Mouse (Mus musculus) lung, embryonic 16.5 days (tissue): ENCODE measurements at regions not wholly inside any gene's neighbourhood (a gene's known extent, or its start where the extent isn't known, plus 50 kb on each side); places are given as distances from the start of the nearest gene placed in this dataset.
"Not testable (repeated sequence)": the region's sequence is repeated elsewhere in the genome, so short reads cannot be mapped to it uniquely, and the experiment has no call there.

ENCODE experiments used
- ATAC-seq: fragments of 200-750 bp; cut with Nextera tagmentation; 2 replicates; pipeline ENCODE4 v1.8.0; 2017; ENCODE audit warnings: low read depth, mild to moderate bottlenecking, moderate library complexity
- H3K27ac ChIP-seq: fragments of 300-500 bp; sonication (generic); 2 replicates; pipeline ENCODE4 v1.5.1; 2014; ENCODE audit warnings: mild to moderate bottlenecking, control low read depth, low read length
- H3K27me3 ChIP-seq: fragments of 300-500 bp; sonication (generic); 2 replicates; pipeline ENCODE4 v1.6.1; 2014; ENCODE audit warnings: low read depth, low read length, mixed read lengths; ENCODE audit not compliant: control insufficient read depth, insufficient read depth
- H3K36me3 ChIP-seq: fragments of 300-500 bp; sonication (generic); 2 replicates; pipeline ENCODE4 v1.6.1; 2014; ENCODE audit warnings: low read length; ENCODE audit not compliant: control insufficient read depth, insufficient read depth
- H3K4me1 ChIP-seq: fragments of 300-500 bp; sonication (generic); replicated peaks from 2 replicates; pipeline ENCODE4 v1.6.1; 2014; ENCODE audit warnings: low read length, mixed read lengths; ENCODE audit not compliant: control insufficient read depth, insufficient read depth
- H3K4me2 ChIP-seq: fragments of 300-500 bp; sonication (generic); 2 replicates; pipeline ENCODE4 v1.6.1; 2014; ENCODE audit warnings: low read depth, low read length, control low read depth
- H3K4me3 ChIP-seq: fragments of 300-500 bp; sonication (generic); 2 replicates; pipeline ENCODE4 v1.5.1; 2014; ENCODE audit warnings: mild to moderate bottlenecking, low read length, control low read depth
- H3K9ac ChIP-seq: fragments of 300-500 bp; sonication (generic); 2 replicates; pipeline ENCODE4 v1.6.1; 2014; ENCODE audit warnings: low read length, control low read depth
- H3K9me3 ChIP-seq: fragments of 300-500 bp; sonication (generic); 2 replicates; pipeline ENCODE4 v1.6.1; 2016; ENCODE audit warnings: low read length; ENCODE audit not compliant: control insufficient read depth
- WGBS: fragments of 180-500 bp; shearing (Covaris S2); extraction: QIAGEN DNeasy Blood & Tissue Kit; methylation state at CpG from one replicate; pipeline ENCODE4 v1.1.7; 2014; 5-methylcytosine and 5-hydroxymethylcytosine counted together

GRCm38 (mm10) chr10:119123517-119123916 is 116.3 kb downstream of the Cand1 start:
- Histone ChIP-seq H3K9ac (no peak overlapping the region), H3K4me3 (no peak overlapping the region), H3K27me3 (no peaks in the 10 kb centered on the region), H3K36me3 (no peaks in the 10 kb centered on the region), H3K4me2 (no peak overlapping the region), H3K4me1 (no peaks in the 10 kb centered on the region), H3K27ac (no peak overlapping the region), H3K9me3 (no peaks in the 10 kb centered on the region)
- no peak for ATAC-seq
- WGBS = 67% methylated on average over 5 of the region's 5 CpGs

- Histone ChIP-seq H3K27ac (no peak overlapping the region), H3K27me3 (no peaks in the 10 kb centered on the region), H3K4me3 (no peak overlapping the region), H3K4me1 (no peaks in the 10 kb centered on the region), H3K36me3 (no peaks in the 10 kb centered on the region), H3K9ac (no peak overlapping the region), H3K4me2 (no peak overlapping the region), H3K9me3 (no peaks in the 10 kb centered on the region)
- ATAC-seq = no peak
- 91% methylated on average over 8 of the region's 8 CpGs for WGBS
These were observed 117.5 kb downstream of the Cand1 start for GRCm38 (mm10) chr10:119122347-119122746.

- Histone ChIP-seq H3K27me3 (no peaks in the 10 kb centered on the region), H3K9me3 (no peaks in the 10 kb centered on the region), H3K4me2 (no peak overlapping the region), H3K27ac (no peak overlapping the region), H3K4me3 (no peak overlapping the region), H3K4me1 (no peaks in the 10 kb centered on the region), H3K36me3 (no peaks in the 10 kb centered on the region), H3K9ac (no peak overlapping the region)
- 54% methylated on average over 6 of the region's 6 CpGs for WGBS
- ATAC-seq = no peak
These were observed 118.3 kb downstream of the Cand1 start for GRCm38 (mm10) chr10:119121575-119121974.

GRCm38 (mm10) chr10:119116843-119117390 is 122.9 kb downstream of the Cand1 start:
- no peaks in the 10 kb centered on the region for H3K9me3 ChIP-seq
- H3K4me2 ChIP-seq = no peak overlapping the region
- H3K27me3 ChIP-seq = no peaks in the 10 kb centered on the region
- ATAC-seq = no peak
- no peak overlapping the region for H3K27ac ChIP-seq
- H3K36me3 ChIP-seq = no peaks in the 10 kb centered on the region
- H3K9ac ChIP-seq = no peak overlapping the region
- H3K4me1 ChIP-seq = peaks cover 6% of the 10 kb centered on the region; the same call in 1 of the 2 replicates
- H3K4me3 ChIP-seq = no peak overlapping the region
- WGBS = 79% methylated on average over 2 of the region's 2 CpGs

GRCm38 (mm10) chr10:119115200-119115599 is 124.7 kb downstream of the Cand1 start:
- not testable (repeated sequence) for H3K27me3 ChIP-seq, H3K4me3 ChIP-seq, H3K27ac ChIP-seq, ATAC-seq, H3K9ac ChIP-seq, H3K9me3 ChIP-seq, H3K4me1 ChIP-seq, H3K36me3 ChIP-seq, H3K4me2 ChIP-seq

GRCm38 (mm10) chr10:119114653-119115052 is 125.2 kb downstream of the Cand1 start:
- Histone ChIP-seq H3K4me1 (peaks cover 6% of the 10 kb centered on the region; the same call in 1 of the 2 replicates), H3K9ac (no peak overlapping the region), H3K4me3 (no peak overlapping the region), H3K9me3 (no peaks in the 10 kb centered on the region), H3K27me3 (no peaks in the 10 kb centered on the region), H3K27ac (no peak overlapping the region), H3K36me3 (no peaks in the 10 kb centered on the region), H3K4me2 (0 out of 2 replicates have a peak overlapping the region, but pooled peaks have one; percentile 20)
- 9% methylated on average over 10 of the region's 10 CpGs for WGBS
- peak; percentile 43 for ATAC-seq

GRCm38 (mm10) chr10:119111886-119112285 is 128.0 kb downstream of the Cand1 start:
- no peak for ATAC-seq

GRCm38 (mm10) chr10:119111409-119111808 is 128.4 kb downstream of the Cand1 start:
- 72% methylated on average over 3 of the region's 3 CpGs for WGBS

More at GRCm38 (mm10) chr10:119111886-119112285, 128.0 kb downstream of the Cand1 start:
- Histone ChIP-seq H3K4me2 (no peak overlapping the region), H3K36me3 (no peaks in the 10 kb centered on the region), H3K9me3 (no peaks in the 10 kb centered on the region), H3K27me3 (no peaks in the 10 kb centered on the region), H3K4me3 (no peak overlapping the region), H3K4me1 (peaks cover 6% of the 10 kb centered on the region; the same call in 1 of the 2 replicates), H3K9ac (no peak overlapping the region), H3K27ac (no peak overlapping the region)
- 61% methylated on average over 2 of the region's 2 CpGs for WGBS

GRCm38 (mm10) chr10:119110614-119111013 is 129.2 kb downstream of the Cand1 start:
- 60% methylated on average over 5 of the region's 5 CpGs for WGBS
- Histone ChIP-seq H3K27ac (no peak overlapping the region), H3K27me3 (no peaks in the 10 kb centered on the region), H3K4me2 (no peak overlapping the region), H3K4me3 (no peak overlapping the region), H3K9me3 (no peaks in the 10 kb centered on the region), H3K9ac (no peak overlapping the region), H3K4me1 (peaks cover 6% of the 10 kb centered on the region; the same call in 1 of the 2 replicates), H3K36me3 (no peaks in the 10 kb centered on the region)
- ATAC-seq = no peak

More at GRCm38 (mm10) chr10:119111409-119111808, 128.4 kb downstream of the Cand1 start:
- H3K36me3 ChIP-seq = no peaks in the 10 kb centered on the region
- no peaks in the 10 kb centered on the region for H3K9me3 ChIP-seq
- no peak for ATAC-seq
- H3K27me3 ChIP-seq = no peaks in the 10 kb centered on the region
- H3K27ac ChIP-seq = no peak overlapping the region
- H3K4me1 ChIP-seq = peaks cover 6% of the 10 kb centered on the region; the same call in 1 of the 2 replicates
- no peak overlapping the region for H3K4me3 ChIP-seq
- H3K9ac ChIP-seq = no peak overlapping the region
- no peak overlapping the region for H3K4me2 ChIP-seq
